Mouse (Mus musculus) stomach, postnatal 0 days (tissue): ENCODE measurements at regions not wholly inside any gene's neighbourhood (a gene's known extent, or its start where the extent isn't known, plus 50 kb on each side); places are given as distances from the start of the nearest gene placed in this dataset.

ENCODE experiments used
- ATAC-seq: fragments of 200-750 bp; cut with Nextera tagmentation; 2 replicates; pipeline ENCODE4 v1.8.0; 2017; ENCODE audit not compliant: low FRiP score, low TSS enrichment
- DNase-seq: peaks from one replicate; pipeline ENCODE4 v3.0.0-alpha.2; 2016; ENCODE audit warnings: low spot score
- H3K27ac ChIP-seq: fragments of 300-500 bp; sonication (generic); replicated peaks from 2 replicates; pipeline ENCODE4 v1.5.1; 2014; ENCODE audit warnings: mild to moderate bottlenecking, control low read depth
- H3K27me3 ChIP-seq: fragments of 300-500 bp; sonication (generic); 2 replicates; pipeline ENCODE4 v1.6.1; 2014; ENCODE audit warnings: low read length; ENCODE audit not compliant: control insufficient read depth, insufficient read depth
- H3K36me3 ChIP-seq: fragments of 300-500 bp; sonication (generic); 2 replicates; pipeline ENCODE4 v1.6.1; 2014; ENCODE audit warnings: low read length, mixed read lengths; ENCODE audit not compliant: control insufficient read depth, insufficient read depth
- H3K4me1 ChIP-seq: fragments of 300-500 bp; sonication (generic); replicated peaks from 2 replicates; pipeline ENCODE4 v1.6.1; 2014; ENCODE audit warnings: antibody characterized with exemption; ENCODE audit not compliant: control insufficient read depth, insufficient read depth
- H3K4me2 ChIP-seq: fragments of 300-500 bp; sonication (generic); replicated peaks from 2 replicates; pipeline ENCODE4 v1.6.1; 2014; ENCODE audit warnings: low read depth, mild to moderate bottlenecking, control low read depth, moderate library complexity
- H3K4me3 ChIP-seq: fragments of 300-500 bp; sonication (generic); 2 replicates; pipeline ENCODE4 v1.5.1; 2014; ENCODE audit warnings: low read depth, low read length, control low read depth
- H3K9ac ChIP-seq: fragments of 300-500 bp; sonication (generic); 2 replicates; pipeline ENCODE4 v1.6.1; 2014; ENCODE audit warnings: mild to moderate bottlenecking, low read length, control low read depth, mixed read lengths
- H3K9me3 ChIP-seq: fragments of 300-500 bp; sonication (generic); 2 replicates; pipeline ENCODE4 v1.6.1; 2016; ENCODE audit warnings: low read length; ENCODE audit not compliant: control insufficient read depth
- CTCF ChIP-seq: IDR thresholded peaks from 2 replicates; pipeline ENCODE4 v1.5.1; 2016; ENCODE audit warnings: antibody characterized with exemption, low read depth, mild to moderate bottlenecking, moderate library complexity
- EP300 ChIP-seq: optimal IDR thresholded peaks from 2 replicates; pipeline ENCODE3; 2016; ENCODE audit warnings: antibody characterized with exemption
- WGBS: fragments of 180-500 bp; shearing (Covaris S2); extraction: QIAGEN DNeasy Blood & Tissue Kit; methylation state at CpG from one replicate; pipeline ENCODE4 v1.1.7; 2014; 5-methylcytosine and 5-hydroxymethylcytosine counted together

DNA sequence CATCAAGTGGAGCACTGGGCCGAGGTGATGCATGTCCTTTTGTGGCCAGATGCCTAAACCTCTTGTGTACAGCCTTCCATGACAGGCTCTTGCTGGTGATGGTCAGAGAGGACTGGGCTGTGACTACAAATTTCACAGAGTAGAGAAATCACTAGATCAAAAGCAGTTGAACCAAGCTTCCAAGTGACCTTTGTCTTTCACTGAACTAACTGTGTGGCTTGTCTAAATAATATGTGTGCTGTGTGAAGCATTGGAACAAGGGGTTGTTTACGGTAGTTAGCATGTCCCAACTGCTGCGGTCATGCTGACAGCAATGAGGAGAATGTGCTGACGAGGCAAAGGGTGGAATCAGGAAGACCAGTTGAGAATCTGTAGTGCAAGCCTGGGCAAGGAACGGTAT lies 55.3 kb upstream of the D16Ertd472e start:
- TF ChIP-seq EP300 (no peak), CTCF (no peak)
- H3K4me3 ChIP-seq = no peak overlapping the region
- no peak overlapping the region for H3K27ac ChIP-seq
- no peaks in the 10 kb centered on the region for H3K9me3 ChIP-seq
- no peaks in the 10 kb centered on the region for H3K4me1 ChIP-seq
- ATAC-seq (no peak), DNase-seq (no peak)
- H3K9ac ChIP-seq = no peak overlapping the region
- H3K36me3 ChIP-seq = no peaks in the 10 kb centered on the region
- H3K4me2 ChIP-seq = no peak overlapping the region
- 57% methylated on average over 5 of the region's 5 CpGs for WGBS
- no peaks in the 10 kb centered on the region for H3K27me3 ChIP-seq

DNA sequence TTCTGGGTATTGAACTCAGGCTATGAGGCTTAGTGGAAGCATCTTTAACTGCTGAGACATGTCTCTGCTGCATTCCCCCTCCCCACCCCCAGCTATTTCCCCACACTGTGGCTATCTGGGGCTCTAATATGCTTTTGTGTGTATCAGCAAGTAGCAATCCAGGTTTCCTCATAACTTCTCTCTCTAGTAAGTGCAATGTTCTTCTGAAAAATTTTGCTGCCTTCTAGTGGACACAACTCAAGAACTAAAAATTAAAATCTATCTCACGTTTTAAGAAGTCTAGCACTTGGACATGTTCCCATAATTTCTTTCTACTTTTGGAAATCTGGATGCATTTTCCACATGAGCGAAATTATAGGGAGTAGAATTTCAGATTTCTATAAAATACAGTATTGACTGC lies 50.3 kb upstream of the D16Ertd472e start:
- 47% methylated on average over 2 of the region's 2 CpGs for WGBS
- TF ChIP-seq CTCF (peak; percentile 67), EP300 (no peak)

More for the DNA sequence above, 50.3 kb upstream of the D16Ertd472e start:
- H3K9ac ChIP-seq = no peak overlapping the region
- DNase-seq (no peak), ATAC-seq (no peak)
- no peaks in the 10 kb centered on the region for H3K9me3 ChIP-seq
- no peaks in the 10 kb centered on the region for H3K4me1 ChIP-seq
- H3K4me2 ChIP-seq = no peak overlapping the region
- H3K4me3 ChIP-seq = no peak overlapping the region
- no peaks in the 10 kb centered on the region for H3K27me3 ChIP-seq
- no peaks in the 10 kb centered on the region for H3K36me3 ChIP-seq
- H3K27ac ChIP-seq = no peak overlapping the region
